Mouse (Mus musculus): Measurements from ENCODE around the gene Atxn7l1.

The Atxn7l1 gene

DNA sequence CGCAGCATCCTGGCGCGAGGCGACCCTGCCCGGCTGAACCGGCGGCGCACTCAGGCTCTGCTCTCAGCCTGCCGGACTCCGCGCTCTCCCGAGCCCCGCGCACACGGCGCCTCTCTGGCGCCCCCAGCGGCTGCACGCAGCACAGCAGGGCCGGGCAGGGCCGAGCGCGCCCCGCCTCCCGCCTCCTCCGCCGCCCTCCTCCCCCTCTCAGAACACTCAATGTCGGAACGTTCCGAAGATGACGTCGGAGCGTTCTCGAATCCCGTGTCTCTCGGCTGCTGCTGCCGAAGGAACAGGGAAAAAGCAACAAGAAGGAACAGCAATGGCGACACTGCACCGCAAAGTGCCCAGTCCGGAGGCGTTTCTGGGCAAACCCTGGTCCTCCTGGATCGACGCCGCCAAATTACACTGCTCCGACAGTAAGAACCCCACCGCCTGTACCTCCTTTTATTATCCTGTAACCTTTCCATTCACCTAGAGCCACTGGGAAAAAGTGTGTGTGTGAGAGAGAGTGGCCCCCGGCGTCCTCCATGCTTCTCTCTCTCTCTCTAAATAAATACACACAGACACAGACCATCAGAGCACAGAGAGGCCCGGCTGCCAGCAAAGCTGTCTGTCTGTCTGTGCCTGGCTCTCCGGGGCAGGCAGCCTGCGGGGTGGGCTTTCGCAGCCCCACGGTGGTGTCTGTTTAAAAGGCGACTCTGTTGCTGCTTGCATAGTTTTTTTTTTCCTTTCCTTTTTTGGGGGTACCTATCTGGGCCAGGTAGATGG lies at the start of gene Atxn7l1:
Atxn7l1 (plus strand) TSS at position 197 of the 771 bp plus-strand sequence.
- peak; percentile 79 to 81 for DNase-seq (ENCODE audit: low read depth in 2 of 2, low spot score in 2 of 2)

DNA sequence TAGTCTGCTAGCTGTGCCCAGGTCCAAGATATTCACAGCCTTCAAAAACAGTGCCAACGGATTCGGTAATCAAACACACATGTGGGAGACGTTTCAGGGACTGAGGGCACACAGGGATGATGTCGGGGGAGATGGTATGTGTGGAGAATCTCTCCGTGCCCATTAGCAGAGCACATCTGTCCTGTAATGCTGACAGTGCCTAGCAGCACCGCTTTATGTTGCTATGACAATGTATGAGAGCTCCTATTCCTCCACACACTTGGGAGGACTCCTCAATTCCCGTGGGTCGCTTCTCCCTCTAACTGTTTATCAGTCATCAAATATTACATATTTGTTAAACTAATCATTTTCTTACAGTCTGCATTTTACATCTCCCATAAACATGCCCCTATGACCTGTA lies 45.9 kb upstream of the Atxn7l1 start:
- no peak for DNase-seq (ENCODE audit: low read depth in 2 of 2, low spot score in 2 of 2)

DNA sequence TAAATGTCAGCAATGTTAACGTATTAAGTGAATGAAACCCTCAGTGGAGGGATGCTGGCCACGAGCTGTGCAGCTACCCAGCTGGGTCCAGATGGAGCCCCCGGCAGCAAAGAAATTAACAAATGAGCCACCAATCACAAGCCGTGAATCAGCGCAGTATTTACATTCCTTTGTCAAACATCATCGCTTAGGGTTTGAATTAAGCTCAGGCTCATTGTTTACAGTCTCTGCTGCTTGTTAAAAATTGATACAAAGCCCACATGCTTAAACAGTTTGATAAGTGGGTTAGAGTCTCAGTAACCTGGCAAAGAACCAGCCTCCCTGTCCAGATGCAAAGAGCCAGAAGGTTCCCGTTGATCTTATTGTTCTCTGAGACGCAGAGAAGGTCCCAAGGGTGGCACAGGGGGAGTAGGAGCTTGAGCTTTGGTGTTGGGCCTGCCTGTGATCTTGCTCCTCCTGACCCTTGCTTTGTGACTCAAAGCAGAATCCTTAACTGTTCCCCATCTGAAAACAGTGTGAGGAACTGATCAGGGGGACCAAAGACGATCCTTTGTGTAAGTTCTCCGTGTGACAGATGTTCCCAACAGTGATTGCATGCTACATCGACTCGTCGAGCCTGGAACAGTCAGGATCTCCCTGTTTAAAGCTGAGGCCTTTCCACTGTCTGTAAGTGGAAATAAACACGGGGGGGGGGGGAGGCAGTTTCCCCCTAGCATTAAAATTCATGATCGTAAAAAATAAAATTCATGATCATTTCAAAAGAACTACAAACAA lies 45.0 kb upstream of the Atxn7l1 start:
- DNase-seq (ENCODE audit: low read depth in 2 of 2, low spot score in 2 of 2) = no peak

DNA sequence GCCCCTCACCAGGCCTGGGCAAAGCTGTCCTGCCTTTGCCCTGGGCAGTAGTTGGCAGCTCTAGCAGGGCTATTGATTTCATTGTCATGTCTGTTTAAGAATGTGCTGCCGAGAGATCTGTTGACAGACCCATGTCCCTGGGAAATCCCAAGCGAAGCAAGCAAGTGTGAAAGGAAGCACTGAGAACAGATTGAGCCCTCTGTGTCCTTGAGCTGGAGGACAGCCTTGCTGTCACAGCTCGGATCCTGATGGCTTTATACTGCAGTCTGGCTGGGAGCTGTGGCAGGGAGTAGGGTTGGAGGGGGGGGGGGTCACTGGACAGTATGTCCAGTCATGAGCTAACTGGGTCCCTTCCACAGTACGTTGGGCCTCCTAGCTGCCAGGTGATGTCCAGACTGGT lies 41.8 kb upstream of the Atxn7l1 start:
- no peak for DNase-seq (ENCODE audit: low read depth in 2 of 2, low spot score in 2 of 2)

DNA sequence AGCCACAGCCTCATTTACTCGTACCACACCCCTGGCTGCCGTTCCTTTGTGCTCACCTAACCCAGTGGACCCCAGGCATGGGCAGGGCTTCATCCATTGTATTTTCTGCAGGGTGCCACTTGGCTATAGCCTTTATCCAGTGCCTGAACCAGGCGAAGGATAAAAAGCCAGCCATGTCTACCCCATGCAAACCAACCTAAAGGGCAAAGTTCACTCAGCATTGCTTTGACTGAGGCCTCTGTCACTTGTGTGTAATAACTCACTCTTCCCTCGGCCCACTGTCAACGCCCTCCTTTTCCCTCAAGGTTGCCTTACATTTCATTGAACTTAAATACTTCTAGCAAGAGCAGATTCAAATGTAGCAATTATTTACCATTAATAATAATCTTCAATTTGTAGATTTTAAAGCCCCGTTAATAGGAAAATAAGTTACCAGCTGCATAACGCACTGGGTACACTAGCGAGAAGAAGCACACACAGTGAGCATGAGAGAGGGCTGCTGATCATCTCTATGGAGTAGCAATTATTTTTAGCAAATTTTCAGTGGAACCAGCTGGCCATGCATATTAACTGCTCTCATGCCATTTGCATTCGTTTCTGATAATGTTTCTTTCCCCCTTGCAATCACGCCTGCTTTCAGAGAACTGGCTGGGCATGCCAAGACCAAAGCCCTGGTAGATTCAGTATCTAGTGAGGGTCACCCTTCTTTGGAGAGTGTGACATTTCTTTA lies 40.9 kb upstream of the Atxn7l1 start:
- no peak for DNase-seq (ENCODE audit: low read depth in 2 of 2, low spot score in 2 of 2)

DNA sequence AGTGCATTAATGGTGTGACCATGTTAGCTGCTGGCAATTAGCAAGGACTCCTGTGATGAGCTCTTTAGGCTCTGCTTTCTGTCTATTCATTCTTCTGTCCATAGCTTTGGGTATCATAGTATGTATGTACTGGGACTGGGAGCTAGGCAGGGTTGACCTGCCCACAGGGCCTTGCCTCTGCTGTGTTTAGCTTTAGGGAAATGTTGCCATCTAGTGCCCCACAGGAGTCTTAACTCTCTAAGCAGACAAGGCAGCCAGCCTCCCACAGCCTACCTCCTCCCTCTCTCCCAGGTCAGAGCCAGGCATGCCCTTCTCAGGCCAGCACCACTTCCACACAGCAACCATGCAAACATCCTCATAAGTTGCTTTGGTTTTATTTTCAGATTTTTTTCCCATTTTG lies 38.0 kb upstream of the Atxn7l1 start:
- DNase-seq (ENCODE audit: low read depth in 2 of 2, low spot score in 2 of 2) = no peak

DNA sequence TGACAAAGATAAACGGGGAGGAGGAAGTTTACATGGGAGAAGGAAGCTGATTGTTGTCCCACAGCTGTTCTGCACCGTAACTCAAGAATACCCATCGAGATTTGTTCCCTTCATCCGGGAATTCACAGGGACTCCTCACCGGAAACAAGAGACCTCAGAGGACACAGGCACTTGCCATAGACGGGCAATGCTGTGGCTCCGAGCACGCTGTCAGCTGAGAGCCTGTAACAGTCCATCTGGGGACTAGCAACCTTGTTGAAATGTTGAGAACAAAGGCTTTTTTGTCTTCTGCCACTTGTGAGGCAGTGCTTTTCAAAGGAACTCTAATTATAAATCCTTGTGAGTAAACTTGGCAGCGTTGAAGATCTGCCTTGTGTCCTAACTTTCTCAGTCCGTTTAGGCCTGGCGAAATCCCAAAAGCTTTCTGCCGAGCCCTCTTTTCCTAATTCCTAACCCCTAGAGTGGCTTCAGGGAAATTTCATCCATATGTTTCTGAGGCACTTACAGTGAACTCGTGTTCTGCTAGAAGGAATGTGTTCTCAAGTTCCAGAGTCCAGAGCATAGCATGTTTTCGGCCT lies 36.5 kb upstream of the Atxn7l1 start:
- no peak for DNase-seq (ENCODE audit: low read depth in 2 of 2, low spot score in 2 of 2)

DNA sequence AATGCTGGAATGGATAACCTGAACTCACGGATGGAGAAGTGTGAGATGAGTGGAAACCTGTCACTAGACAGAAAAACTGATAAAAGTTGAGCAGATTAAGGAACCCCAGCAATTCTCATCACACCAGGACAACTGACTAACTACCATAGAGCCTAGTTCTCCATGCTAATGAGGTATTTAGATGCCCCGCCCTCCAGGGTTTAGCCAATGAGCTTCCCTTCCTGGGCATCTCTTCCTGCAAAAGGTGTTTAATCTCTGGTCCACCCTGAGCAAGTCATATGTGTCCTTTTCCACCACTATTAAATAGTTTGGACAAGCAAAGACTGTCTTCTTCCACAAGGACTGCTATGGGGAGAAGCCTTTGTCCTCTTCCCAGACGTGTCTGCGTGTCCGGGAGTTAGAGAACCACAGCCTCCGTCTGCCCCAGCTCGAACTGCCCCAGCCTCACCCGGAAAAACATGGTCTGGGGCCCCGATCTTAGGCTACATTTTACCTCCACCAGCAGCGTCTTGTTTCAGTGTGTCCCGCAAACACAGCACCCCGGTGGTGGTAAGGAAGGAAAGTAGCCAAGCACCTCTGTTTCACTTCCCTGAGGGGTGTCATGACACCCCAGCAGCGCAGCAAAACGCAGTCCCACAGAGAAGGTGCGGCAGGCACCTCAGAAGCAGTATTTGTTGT lies 28.7 kb upstream of the Atxn7l1 start:
- DNase-seq (ENCODE audit: low read depth in 2 of 2, low spot score in 2 of 2) = no peak

DNA sequence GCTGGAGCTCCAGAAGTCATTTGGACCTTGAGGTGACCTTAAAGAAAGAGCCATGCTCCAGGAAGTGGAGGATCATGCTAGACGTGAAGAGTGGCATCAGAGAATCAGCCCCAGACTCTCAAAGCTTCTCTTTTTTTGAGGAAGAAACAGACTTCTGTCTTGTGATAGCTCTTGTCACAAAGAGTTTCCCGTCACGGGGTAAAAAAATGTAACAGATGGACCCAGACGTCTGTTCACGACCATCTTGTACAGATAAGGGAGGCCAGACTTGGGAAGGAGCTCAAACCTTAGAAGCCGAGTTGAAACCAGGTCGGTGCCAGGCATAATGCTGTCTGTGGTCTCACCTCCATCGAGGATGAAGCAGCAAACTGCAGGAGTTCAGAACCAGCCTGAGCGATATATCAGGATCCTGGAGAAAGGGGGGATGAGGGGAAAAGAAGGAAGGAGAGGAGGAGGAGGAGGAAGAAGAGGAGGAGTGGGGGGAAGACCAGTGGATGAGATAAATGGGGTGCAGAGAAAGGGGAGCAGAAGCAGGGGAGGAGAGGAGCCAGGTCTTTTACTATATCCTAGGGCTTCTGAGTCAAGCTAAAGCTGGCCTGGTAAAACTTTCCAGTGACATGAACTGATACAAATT lies 21.8 kb upstream of the Atxn7l1 start:
- DNase-seq (ENCODE audit: low read depth in 2 of 2, low spot score in 2 of 2) = no peak

DNA sequence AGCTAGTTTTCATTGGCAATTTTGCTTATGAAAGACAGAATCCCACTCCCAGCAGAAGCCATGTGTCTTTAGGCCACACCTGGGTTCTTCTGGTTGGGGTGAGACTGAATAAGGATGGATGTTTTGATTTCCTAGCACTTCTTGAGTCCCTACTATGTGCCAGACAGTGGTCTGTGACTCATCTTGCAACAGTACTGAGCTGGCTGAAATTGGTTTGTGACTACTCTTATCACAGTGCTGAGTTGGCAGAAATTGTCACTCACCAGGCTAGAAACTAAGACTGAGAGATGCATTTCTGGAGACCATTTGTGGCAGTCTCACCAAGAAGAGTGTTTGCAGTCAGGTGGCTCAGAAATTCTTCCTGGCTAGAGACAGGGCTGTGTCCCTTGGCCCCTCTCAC lies 21.2 kb upstream of the Atxn7l1 start:
- DNase-seq (ENCODE audit: low read depth in 2 of 2, low spot score in 2 of 2) = no peak

DNA sequence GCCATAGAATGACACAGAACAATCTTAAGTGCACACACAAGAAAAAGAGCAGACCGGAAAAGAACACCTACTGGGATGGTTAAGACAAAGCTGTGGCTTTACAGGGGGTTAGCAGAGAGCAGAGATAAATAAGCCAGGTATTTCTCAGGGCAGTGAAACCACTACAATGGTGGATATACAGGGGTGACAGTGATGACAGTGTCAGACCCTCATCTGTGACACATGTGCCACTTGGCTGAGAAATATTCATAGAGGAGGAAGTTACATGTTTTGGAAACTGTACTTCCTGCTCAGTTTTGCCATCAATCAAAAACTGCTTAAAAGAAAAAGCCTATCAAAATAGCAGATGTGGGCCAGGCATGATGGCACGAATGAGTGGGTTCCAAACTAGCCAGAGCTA lies 19.4 kb upstream of the Atxn7l1 start:
- no peak for DNase-seq (ENCODE audit: low read depth in 2 of 2, low spot score in 2 of 2)

DNA sequence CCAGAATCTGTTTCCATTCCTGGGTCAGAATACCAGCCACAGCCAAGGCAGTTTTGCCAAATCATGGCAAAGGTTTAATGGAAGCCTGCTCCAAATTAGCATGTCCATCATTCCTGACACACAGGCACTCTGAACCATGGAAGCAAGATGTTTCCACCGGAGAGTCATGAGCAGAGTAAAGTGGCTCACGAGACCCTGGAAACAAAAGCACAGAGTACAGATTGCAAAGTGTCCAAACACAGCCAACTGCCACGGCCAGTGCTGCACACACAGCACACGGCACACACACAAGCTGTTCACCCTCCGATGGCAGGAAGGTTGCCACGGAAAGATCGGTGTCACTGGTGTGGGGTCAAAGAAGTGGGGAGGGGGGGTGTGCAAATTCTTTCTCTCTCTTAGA lies 18.8 kb upstream of the Atxn7l1 start:
- DNase-seq (ENCODE audit: low read depth in 2 of 2, low spot score in 2 of 2) = no peak

DNA sequence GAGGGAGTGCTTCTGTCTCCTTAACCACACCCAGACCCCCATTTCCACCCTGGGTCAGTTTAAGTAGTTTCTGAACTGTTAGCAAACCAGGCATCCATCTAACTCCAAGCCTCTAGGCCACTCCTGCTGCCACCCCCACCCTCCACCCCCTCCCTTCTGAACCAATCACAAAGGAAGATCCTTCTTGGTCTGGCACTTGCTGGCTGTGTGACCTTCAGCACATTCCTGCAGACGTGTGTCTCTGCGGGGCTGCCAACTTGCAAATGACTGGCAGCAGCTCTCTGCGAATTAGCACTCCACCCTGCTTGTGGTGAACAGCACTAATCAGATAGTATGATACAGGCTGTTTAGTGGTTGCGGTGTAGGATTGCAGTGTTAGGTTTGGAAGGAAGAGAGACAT lies 18.1 kb upstream of the Atxn7l1 start:
- DNase-seq (ENCODE audit: low read depth in 2 of 2, low spot score in 2 of 2) = no peak

DNA sequence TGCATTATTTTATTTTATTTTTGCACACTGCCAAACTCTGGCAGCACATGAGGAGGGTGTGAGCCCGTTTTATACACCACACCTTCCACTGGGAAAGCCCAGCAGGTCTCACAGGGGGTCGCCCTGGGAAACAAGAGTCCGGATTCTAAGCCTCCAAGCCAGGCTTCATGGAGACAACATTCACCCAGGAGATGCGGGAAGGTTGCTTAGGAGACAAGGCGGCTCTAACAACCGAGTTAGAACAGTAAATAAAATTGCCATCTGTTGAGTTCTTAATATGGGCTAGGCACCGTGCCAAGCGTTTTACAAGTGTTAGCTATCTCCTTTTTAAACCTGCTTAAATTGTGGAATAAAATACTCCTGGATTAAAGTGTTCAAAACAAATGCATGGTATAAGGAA lies 17.1 kb upstream of the Atxn7l1 start:
- no peak for DNase-seq (ENCODE audit: low read depth in 2 of 2, low spot score in 2 of 2)

DNA sequence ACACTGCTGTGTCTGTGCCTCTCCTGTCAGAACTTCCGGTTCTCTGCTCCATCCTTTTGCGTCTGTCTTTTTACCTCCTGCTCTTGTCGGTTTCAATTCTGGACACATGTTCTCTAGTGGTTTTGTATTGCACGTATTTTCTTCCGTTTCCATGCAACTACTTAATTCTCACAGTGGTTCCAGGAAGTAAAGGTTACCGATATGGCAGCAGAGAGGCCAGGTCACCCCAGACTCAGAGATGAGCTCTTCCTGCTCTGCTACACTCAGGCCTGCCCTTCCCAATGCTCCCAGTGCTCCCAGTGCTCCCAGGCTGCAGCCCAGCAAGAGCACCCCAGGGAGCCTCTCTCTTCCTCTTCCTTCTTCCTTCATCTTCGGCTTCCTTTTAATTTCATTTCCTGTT lies 15.7 kb upstream of the Atxn7l1 start:
- peak; percentile 6 to 21 for DNase-seq (ENCODE audit: low read depth in 2 of 2, low spot score in 2 of 2)

DNA sequence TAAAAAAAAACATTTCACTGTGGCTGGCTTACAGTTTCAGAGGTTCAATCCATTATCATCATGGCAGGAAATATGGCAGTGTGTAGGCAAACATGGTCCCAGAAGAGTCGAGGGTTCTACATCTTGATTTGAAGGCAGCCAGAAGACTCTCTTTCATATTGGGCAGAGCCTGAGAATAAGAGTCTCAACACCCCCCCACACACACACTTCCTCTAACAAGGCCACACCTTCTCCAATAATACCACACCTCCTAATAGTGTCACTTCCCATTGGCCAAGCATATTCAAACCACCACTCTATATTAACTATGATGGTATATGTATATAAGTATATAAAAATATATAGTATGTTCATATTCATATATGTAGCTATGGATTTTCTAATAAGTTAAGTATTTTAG lies 9.6 kb upstream of the Atxn7l1 start:
- DNase-seq (ENCODE audit: low read depth in 2 of 2, low spot score in 2 of 2) = no peak

DNA sequence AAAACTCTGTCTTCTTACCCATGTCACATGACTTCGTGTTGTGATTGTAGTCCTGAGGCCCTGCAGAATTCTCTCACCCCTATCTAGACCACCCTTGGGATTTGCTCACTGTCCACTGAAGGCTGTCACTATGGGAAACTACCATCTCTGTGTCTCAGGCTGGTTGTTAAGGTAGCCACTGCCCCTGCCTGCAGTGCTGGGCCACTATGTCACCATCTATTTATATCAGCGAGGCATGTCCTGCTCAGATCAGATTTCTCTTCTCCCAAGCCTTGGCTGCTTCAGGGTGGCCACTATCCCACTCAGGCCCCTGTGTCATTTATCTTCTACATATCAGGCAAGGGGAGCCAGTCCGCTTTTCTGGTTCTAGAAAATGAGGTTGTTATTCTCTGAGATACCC lies 8.4 kb upstream of the Atxn7l1 start:
- DNase-seq (ENCODE audit: low read depth in 2 of 2, low spot score in 2 of 2) = no peak

DNA sequence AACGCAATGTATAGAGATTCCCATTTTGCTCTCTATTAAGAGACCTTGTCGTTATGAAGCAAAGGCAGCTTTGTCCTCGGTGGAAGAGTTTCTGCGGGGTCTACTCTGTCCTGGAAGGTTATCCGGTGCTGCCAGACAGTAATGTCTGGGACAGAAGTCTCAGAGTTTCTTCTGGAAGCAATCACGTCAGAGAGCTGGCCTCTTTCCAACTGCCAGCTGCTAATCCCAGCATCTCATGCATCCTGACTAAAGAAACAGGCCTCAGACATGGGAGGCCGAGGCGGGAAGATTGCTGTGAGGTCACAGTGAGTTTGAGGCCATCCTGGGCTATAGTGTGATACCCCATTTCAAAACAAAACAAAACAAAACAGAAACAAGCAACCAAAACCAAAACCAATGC lies 3.0 kb upstream of the Atxn7l1 start:
- no peak for DNase-seq (ENCODE audit: low read depth in 2 of 2, low spot score in 2 of 2)

DNA sequence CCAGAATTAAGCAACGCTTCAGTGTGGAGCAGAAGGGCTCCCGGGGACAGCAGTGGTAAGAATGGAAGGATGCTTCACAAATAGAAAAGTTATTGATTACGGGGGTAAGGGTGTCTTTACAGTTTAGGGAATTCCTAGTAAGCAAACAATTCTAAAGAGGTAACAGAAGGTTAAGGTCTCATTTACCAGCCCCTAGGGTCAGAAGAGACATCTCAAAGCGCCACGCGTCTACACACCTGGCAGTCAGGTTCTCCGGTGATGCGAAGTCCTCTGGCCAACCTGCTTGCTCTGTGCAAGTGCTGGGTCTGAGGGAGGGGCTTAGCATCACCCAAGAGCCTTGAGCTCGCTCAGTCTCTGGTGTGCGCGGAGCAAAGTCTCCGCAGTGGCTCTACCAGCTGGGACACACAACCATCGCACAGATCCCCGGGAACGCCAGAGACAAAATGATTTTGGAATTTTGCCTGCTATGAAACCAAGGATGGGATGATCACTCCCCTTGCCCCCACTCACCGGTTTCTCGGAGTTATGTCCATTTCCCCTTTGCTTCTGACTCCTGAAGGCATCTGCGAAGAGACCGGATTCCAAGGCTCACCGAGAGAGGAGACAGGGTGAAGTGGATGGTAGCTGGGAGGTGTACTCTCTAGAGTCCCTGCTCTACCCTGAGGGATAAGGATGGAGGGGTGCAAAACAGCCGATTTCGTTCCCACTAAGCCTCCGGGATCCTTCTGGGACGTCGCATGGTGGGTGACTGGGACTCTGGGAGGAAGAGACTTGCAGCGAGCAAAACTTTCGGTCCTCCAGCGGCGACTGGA lies 665 bp upstream of the Atxn7l1 start:
- DNase-seq (ENCODE audit: low read depth in 2 of 2, low spot score in 2 of 2) = peak in 1 of 2 experiments; percentile 14

Measured in CD8-positive naive resting alpha-beta T cell, adult 2 months (primary cell).